Mouse (Mus musculus) liver, adult 10 weeks (tissue): ENCODE measurements around the gene Zfp57. TPM values are rescaled to one million over a fixed set of nuclear protein-coding genes. Genes with fewer than 3 reads are reported as not detected.

ENCODE experiments used
- polyA plus RNA-seq: library from polyadenylated mRNA; stranded (reverse); fragments of 350-450 nt; fragmentation: Illumina TruSeq; extraction: RNeasy Lipid Tissue Mini Kit (QIAGEN cat#74804); gene quantifications from one replicate; pipeline ENCODE4 v1.2.3, GENCODE M21; 2014; ENCODE audit warnings: low read depth, low replicate concordance

Zfp57 gene
- polyA plus RNA-seq = 1.9 TPM

GRCm38 (mm10) chr17:37000863-37001262, at the start of gene Zfp57:
Gene Zfp57, plus strand, starts transcription at chr17:37001163.

DNA sequence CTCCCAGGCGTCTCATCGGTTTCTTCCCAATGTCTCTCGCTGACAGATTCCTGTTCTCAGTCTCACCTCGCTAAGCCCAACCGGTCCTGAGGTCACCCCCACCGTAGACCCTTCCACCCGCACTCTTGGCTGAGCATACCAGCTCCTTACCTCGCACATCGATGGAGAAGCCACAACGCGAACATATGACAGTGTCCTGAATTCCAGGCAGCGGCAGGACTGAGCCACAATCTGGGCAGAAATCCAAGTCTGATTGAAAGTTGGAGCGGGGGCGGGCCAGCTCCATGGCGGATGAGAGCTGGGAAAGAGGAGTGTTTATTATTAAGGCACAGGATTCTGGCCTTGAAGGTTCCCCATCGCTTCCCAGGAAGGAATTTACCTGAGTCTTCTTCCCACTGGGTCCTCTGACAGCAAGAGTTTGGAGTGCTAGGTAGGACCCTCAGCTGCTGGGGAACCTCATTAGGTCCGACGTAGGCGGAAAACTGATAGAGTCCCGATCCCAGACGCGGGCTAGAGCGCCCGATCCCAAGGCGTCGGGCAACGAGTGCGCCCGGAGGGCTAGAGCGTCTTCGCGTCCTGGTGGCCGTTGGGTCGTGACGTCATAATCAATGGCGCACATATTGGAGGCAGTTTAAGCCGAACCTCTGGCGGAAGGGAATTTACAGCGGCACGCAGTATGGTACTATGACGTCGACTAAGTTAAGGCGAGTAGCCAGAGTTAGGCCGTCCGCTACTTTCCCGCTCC, 42.8 kb upstream of the Zfp57 start, which contains the start of the genes Znrd1 and Znrd1as:
TSS of gene Znrd1 (minus strand) at position 561 of the 745 bp plus-strand sequence.
TSS of gene Znrd1as (plus strand) at position 594 of the 745 bp plus-strand sequence.

DNA sequence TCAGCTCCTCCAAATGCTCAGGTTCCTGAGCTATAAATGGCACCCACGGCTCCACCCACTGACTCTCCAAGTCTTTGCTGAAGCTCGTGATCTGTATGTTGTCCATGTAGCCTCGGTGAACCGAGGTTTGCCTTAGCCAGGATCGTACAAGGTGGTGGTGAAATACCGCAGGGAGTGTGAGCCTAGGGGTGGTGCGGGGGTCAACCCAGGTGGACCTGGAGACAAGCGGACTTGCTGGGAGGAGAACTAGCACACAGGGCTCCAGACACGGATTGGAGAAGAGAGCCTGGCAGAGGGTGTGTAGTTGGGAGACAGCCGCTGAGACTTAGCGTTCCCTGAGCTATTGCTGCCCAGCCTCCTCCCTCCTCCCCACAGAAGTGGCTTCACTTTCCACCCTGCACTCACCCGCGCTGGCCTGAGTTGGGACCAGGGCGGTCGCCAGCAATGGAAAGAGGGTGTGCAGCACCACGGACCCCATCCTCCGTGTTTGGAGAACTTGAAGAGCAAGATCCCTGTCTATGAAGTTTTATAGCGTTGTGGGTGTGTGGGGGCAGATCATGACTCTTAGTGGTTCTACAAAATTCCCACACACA, 19.6 kb upstream of the Zfp57 start, which contains the start of gene 2410137M14Rik:
TSS of gene 2410137M14Rik (minus strand) at position 17 of the 593 bp plus-strand sequence.

GRCm38 (mm10) chr17:36989437-36989836, 11.5 kb upstream of the Zfp57 start, which contains the start of gene H2-M5:
Gene H2-M5, minus strand, starts transcription at chr17:36989537.

DNA sequence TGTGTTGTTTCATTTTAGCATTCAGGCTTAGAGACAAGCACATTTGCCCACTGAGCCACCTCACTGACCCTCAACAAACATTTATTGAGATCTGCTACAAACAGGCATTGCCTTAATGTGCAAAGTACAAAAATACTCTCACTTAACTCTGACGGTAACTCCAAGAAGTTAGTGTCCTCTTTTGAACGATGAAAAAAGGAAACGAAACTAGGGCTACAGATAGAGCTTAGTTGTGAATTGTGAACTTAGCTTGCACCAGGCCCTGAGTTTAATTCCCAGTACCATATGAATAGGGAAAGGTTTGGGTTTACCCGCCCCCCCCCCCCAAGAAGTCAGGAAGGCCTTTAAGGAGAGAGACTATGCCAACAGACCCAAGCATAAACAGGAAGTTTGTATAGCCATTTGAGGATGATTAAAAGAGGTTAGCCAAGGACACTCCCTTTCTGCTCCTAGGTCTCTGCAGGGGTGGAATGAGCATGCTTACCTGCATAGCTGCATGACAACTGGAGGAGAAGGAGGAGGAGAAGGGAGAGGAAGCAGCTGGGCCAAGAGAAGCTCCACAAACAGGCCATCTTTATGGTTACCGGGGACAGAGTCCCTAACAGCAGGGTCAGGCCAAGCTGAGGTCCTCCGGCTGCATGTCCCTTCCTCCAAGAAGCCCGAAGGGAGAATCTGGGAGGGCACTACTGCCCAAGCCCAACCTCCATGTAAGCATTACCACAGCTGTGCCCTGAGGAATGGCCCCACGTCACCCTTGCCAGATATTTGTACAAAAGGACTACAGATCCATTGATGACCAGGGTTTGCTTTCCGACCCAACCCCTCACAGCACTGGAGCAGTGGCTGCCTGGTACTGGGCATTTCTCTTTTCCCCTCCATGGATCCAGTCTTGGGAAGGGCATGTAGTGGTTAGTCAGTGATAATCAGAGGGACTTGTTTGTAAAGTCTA, 21.9 kb downstream of the Zfp57 start, which contains the start of gene Mog:
TSS of gene Mog (minus strand) at position 771 of the 949 bp plus-strand sequence.

DNA sequence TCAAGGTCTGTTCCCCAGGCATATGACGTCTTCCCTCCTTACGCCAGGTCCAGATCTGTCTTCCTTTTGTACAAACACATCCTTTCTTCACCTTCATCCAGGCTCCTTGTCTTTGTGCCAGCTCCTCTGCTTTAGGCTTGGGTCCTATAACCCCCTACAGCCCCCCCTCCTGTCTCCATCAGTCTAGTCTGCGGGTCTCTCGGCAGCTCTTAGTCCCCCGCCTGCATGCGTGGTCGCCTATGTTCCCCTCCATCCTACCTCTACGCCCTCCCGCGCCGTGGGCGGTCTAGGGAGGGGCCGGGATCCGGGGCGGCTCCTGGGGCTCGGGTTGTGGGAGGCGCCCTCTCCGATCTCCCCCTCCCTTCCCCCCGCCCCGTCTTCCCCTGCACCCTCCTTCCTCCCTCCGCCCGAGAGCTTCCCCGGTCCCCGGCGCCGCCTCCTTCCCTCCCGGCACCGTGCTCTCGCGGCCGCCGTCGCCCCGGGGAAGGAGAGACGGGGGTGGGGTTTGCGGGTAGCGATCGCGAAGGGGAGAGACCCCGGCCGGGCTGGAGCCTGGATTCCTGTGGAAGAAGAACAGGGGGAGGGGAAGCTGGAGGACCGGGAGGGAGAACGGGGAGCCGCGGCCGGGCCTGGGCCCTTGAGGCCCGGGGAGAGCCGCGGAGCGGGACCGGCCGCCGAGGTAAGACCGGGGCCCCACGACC, 44.8 kb downstream of the Zfp57 start, which contains the start of gene Gabbr1:
TSS of gene Gabbr1 (plus strand) at position 356 of the 701 bp plus-strand sequence.

Other genes starting within 250 kb of the Zfp57 start
- not detected for gene H2-M10.5, start 228.3 kb upstream of the Zfp57 start, polyA plus RNA-seq
- not detected for gene H2-M10.6, start 189.0 kb upstream of the Zfp57 start, polyA plus RNA-seq
- gene Trim26, start 164.0 kb upstream of the Zfp57 start, polyA plus RNA-seq = 22.8 TPM
- not detected for gene Trim15, start 134.0 kb upstream of the Zfp57 start, polyA plus RNA-seq
- not detected for gene Trim10, start 131.6 kb upstream of the Zfp57 start, polyA plus RNA-seq
- not detected for gene Trim40, start 111.0 kb upstream of the Zfp57 start, polyA plus RNA-seq
- not detected for gene Trim31, start 103.0 kb upstream of the Zfp57 start, polyA plus RNA-seq
- gene Rnf39, start 58.2 kb upstream of the Zfp57 start, polyA plus RNA-seq = 3.8 TPM
- 6.2 TPM for gene Ppp1r11, start 49.4 kb upstream of the Zfp57 start, polyA plus RNA-seq
- 10.4 TPM for gene Znrd1, start 42.6 kb upstream of the Zfp57 start, polyA plus RNA-seq
- 30.8 TPM for gene Znrd1as, start 42.6 kb upstream of the Zfp57 start, polyA plus RNA-seq
- not detected for gene 2410137M14Rik, start 19.9 kb upstream of the Zfp57 start, polyA plus RNA-seq
- not detected for gene H2-M5, start 11.6 kb upstream of the Zfp57 start, polyA plus RNA-seq
- not detected for gene Mog, start 22.2 kb downstream of the Zfp57 start, polyA plus RNA-seq
- gene Gabbr1, start 44.8 kb downstream of the Zfp57 start, polyA plus RNA-seq = 2.8 TPM
- gene Olfr90, start 87.3 kb downstream of the Zfp57 start, polyA plus RNA-seq = not detected
- not detected for gene Olfr91, start 97.1 kb downstream of the Zfp57 start, polyA plus RNA-seq
- not detected for gene Olfr92, start 118.9 kb downstream of the Zfp57 start, polyA plus RNA-seq
- gene Olfr93, start 160.3 kb downstream of the Zfp57 start, polyA plus RNA-seq = not detected
- 0.61 TPM for gene Ubd, start 192.7 kb downstream of the Zfp57 start, polyA plus RNA-seq
- not detected for gene Olfr94, start 199.8 kb downstream of the Zfp57 start, polyA plus RNA-seq
- not detected for gene Olfr95, start 212.0 kb downstream of the Zfp57 start, polyA plus RNA-seq
- gene Olfr96, start 219.0 kb downstream of the Zfp57 start, polyA plus RNA-seq = not detected
- gene Olfr97, start 236.2 kb downstream of the Zfp57 start, polyA plus RNA-seq = not detected